27 mouse cellular contexts compared by ENCODE assay signal in the genomic region with DNA sequence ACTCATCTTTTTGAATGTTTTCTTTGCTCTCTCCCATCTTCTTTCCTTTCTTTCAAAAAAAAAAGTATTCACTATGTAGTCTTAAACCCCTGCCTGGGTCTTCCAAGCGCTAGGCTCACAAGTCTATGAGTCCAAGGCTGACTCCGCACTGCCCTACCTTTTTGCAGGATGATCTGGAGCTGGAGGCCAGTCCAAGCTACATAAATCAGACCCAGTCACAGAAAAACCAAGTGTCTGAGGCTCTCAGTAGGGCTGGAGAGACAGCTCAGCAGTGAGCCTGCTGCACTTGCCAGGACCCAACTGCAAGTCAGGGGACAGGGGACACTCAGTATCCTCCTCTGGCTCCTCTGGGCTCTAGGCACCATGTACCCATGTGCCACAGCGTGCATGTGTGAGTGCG. TPM values are rescaled to one million over a fixed set of nuclear protein-coding genes. Genes with fewer than 3 reads are reported as not detected.
A peak's percentile ranks its signal among the peaks of the same experiment; 100 is the strongest.
DNase-seq lines count a peak whose midpoint lies in the region; ATAC-seq and TF ChIP-seq lines count a peak whose summit lies in the region.
"Had no signal": no experiment of that assay in that cellular context is flagged by ENCODE, and none has a peak within 500 bp of the region (broad histone marks: within the 10 kb centered on the region; RNA-seq: fewer than 3 reads in every experiment).

No protein-coding gene starts in this region.

- no peak overlapping the region for H3K9ac ChIP-seq in lung, postnatal 0 days (replicated peaks; ENCODE audit: low read depth)
- H3K9ac ChIP-seq: embryonic facial prominence, embryonic 12.5 days; forebrain, embryonic 13.5 days; forebrain, embryonic 15.5 days; forebrain, postnatal 0 days had no signal

- peaks cover 7% of the 10 kb centered on the region for H3K4me1 ChIP-seq in lung, adult 2 months (ENCODE audit: control insufficient read depth, insufficient read depth, low read length)
- H3K4me1 ChIP-seq in lung, postnatal 0 days (ENCODE audit: insufficient read depth, low read depth, low read length) = 0 out of 2 replicates have a peak, but pooled peaks cover under 1% of the 10 kb centered on the region
- H3K4me1 ChIP-seq in embryonic facial prominence, embryonic 10.5 days = peaks cover 36% of the 10 kb centered on the region
- peaks cover 33% of the 10 kb centered on the region for H3K4me1 ChIP-seq in heart, embryonic 10.5 days

- DNase-seq in adrenal gland, adult 2 months = peak; percentile 50
- DNase-seq in adrenal gland, postnatal 25 days = no peak
- no peak for DNase-seq in lung, adult 2 months
- no peak for DNase-seq in lung, postnatal 0 days (ENCODE audit: low spot score)
- DNase-seq in embryonic facial prominence, embryonic 10.5 days (ENCODE audit: low spot score) = no peak
- no peak for DNase-seq in heart, embryonic 10.5 days (ENCODE audit: low spot score)
- DNase-seq: adrenal gland, postnatal 10 days; adrenal gland, postnatal 36 days; B cell, adult 2 months; cerebellum, adult 11-12 months; cerebellum, adult 2 months; cerebellum, adult 9-10 months; cerebellum, postnatal 14 days; cerebellum, postnatal 36 days; embryo, embryonic 11 days; forebrain, postnatal 0 days had no signal

- 0 out of 2 replicates have a peak, but pooled peaks have one; percentile 11 for TF ChIP-seq POLR2A in lung, adult 2 months (IDR thresholded peaks at IDR 0.05; ENCODE audit: borderline replicate concordance, extremely low read depth, low read depth, low read length)

- no peaks in the 10 kb centered on the region for H3K9me3 ChIP-seq in lung, postnatal 0 days (ENCODE audit: low read length)
- H3K9me3 ChIP-seq in embryonic facial prominence, embryonic 10.5 days = no peaks in the 10 kb centered on the region
- no peaks in the 10 kb centered on the region for H3K9me3 ChIP-seq in heart, embryonic 10.5 days
- H3K9me3 ChIP-seq: embryonic facial prominence, embryonic 12.5 days; forebrain, embryonic 13.5 days; forebrain, embryonic 15.5 days; G1E had no signal

- H3K4me2 ChIP-seq in lung, postnatal 0 days (replicated peaks; ENCODE audit: low read depth, low read length) = no peak overlapping the region
- H3K4me2 ChIP-seq: embryonic facial prominence, embryonic 12.5 days; forebrain, embryonic 13.5 days; forebrain, embryonic 15.5 days had no signal

- TF ChIP-seq EP300 in lung, postnatal 0 days (IDR thresholded peaks at IDR 0.05) = no peak

- no peak overlapping the region for H3K27ac ChIP-seq in lung, postnatal 0 days (ENCODE audit: low read length)
- H3K27ac ChIP-seq in embryonic facial prominence, embryonic 10.5 days (replicated peaks) = 0 out of 2 replicates have a peak overlapping the region, but pooled peaks have one; percentile 7
- no peak overlapping the region; the same call in 1 of the 2 replicates for H3K27ac ChIP-seq in heart, embryonic 10.5 days
- H3K27ac ChIP-seq: embryonic facial prominence, embryonic 12.5 days; forebrain, embryonic 13.5 days; forebrain, embryonic 15.5 days had no signal

- H3K36me3 ChIP-seq in lung, postnatal 0 days (ENCODE audit: insufficient read depth, low read length) = no peaks in the 10 kb centered on the region
- no peaks in the 10 kb centered on the region for H3K36me3 ChIP-seq in embryonic facial prominence, embryonic 10.5 days (replicated peaks)
- H3K36me3 ChIP-seq in heart, embryonic 10.5 days = 0 out of 2 replicates have a peak, but pooled peaks cover 13% of the 10 kb centered on the region
- H3K36me3 ChIP-seq: embryonic facial prominence, embryonic 12.5 days; forebrain, embryonic 15.5 days; G1E had no signal

- no peak for TF ChIP-seq CTCF in lung, adult 2 months (IDR thresholded peaks at IDR 0.05; ENCODE audit: insufficient read depth, low read length)
- TF ChIP-seq CTCF in lung, postnatal 0 days (IDR thresholded peaks at IDR 0.05) = no peak

- no peak for ATAC-seq in lung, postnatal 0 days
- ATAC-seq: activated CD4-positive, CD25-positive, alpha-beta regulatory T cell, adult 4 months; CD4-positive, CD25-positive, alpha-beta regulatory T cell, adult 4 months; forebrain, embryonic 13.5 days; forebrain, embryonic 15.5 days; forebrain, postnatal 0 days; Patski had no signal

- 91% methylated on average over 4 of the region's 4 CpGs for WGBS in lung, adult 2 months
- 89% methylated on average over 4 of the region's 4 CpGs for WGBS in lung, postnatal 0 days
- 89% methylated on average over 4 of the region's 4 CpGs for WGBS in embryonic facial prominence, embryonic 10.5 days
- 82% methylated on average over 4 of the region's 4 CpGs for WGBS in heart, embryonic 10.5 days

- H3K27me3 ChIP-seq in lung, postnatal 0 days (replicated peaks; ENCODE audit: insufficient read depth, low read length) = peaks cover 11% of the 10 kb centered on the region
- peaks cover 45% of the 10 kb centered on the region for H3K27me3 ChIP-seq in embryonic facial prominence, embryonic 10.5 days (replicated peaks; ENCODE audit: low read depth, poor library complexity, severe bottlenecking)
- peaks cover 42% of the 10 kb centered on the region for H3K27me3 ChIP-seq in heart, embryonic 10.5 days (ENCODE audit: insufficient read depth, poor library complexity, severe bottlenecking)

- no peak overlapping the region for H3K4me3 ChIP-seq in lung, adult 2 months (replicated peaks; ENCODE audit: extremely low read depth, low read depth, low read length)
- H3K4me3 ChIP-seq in lung, postnatal 0 days (ENCODE audit: low read depth, low read length) = no peak overlapping the region
- H3K4me3 ChIP-seq in embryonic facial prominence, embryonic 10.5 days = no peak overlapping the region
- no peak overlapping the region for H3K4me3 ChIP-seq in heart, embryonic 10.5 days
- H3K4me3 ChIP-seq: embryonic facial prominence, embryonic 12.5 days; forebrain, embryonic 13.5 days; forebrain, embryonic 15.5 days had no signal

RNA-seq across cellular contexts. Expression of gene Plvap, which starts 7.2 kb away (rescaled TPM):
- total RNA-seq in adrenal gland, adult 2 months (2021) = 100 to 1,000 TPM; 198 to 219 TPM
- polyA plus RNA-seq in adrenal gland, adult 2 months (2012; rRNA removed) = 559 and 580 TPM in 2 replicates
- 167 and 192 TPM in 2 replicates for total RNA-seq in adrenal gland, postnatal 25 days (2021)
- 1,109 and 1,564 TPM in 2 replicates for polyA plus RNA-seq in lung, adult 2 months (2012; rRNA removed)
- polyA plus RNA-seq in lung, postnatal 0 days (2015; fragmentation: Nextera tagmentation; extraction: Ambion mirVana) = 246 and 265 TPM in 2 replicates
- polyA plus RNA-seq in embryonic facial prominence, embryonic 10.5 days (2016; fragmentation: Nextera tagmentation; extraction: Ambion mirVana) = 58.0 and 59.2 TPM in 2 replicates
- 174 and 198 TPM in 2 replicates for polyA plus RNA-seq in heart, embryonic 10.5 days (2016; fragmentation: Nextera tagmentation; extraction: Ambion mirVana)
- polyA plus RNA-seq: activated CD4-positive, CD25-positive, alpha-beta regulatory T cell, adult 4 months; CD4-positive, CD25-positive, alpha-beta regulatory T cell, adult 4 months had no signal

RNA-seq across cellular contexts. Expression of gene Gtpbp3, which starts 16.4 kb away (rescaled TPM):
- 10 to 100 TPM; 15.6 to 26.7 TPM for total RNA-seq in adrenal gland, adult 2 months (2021)
- 58.3 and 77.4 TPM in 2 replicates for polyA plus RNA-seq in adrenal gland, adult 2 months (2012; rRNA removed)
- total RNA-seq in adrenal gland, postnatal 25 days (2021) = 26.5 and 28.7 TPM in 2 replicates
- 26.0 and 30.4 TPM in 2 replicates for polyA plus RNA-seq in lung, adult 2 months (2012; rRNA removed)
- polyA plus RNA-seq in lung, postnatal 0 days (2015; fragmentation: Nextera tagmentation; extraction: Ambion mirVana) = 10.6 and 11.6 TPM in 2 replicates
- polyA plus RNA-seq in embryonic facial prominence, embryonic 10.5 days (2016; fragmentation: Nextera tagmentation; extraction: Ambion mirVana) = 24.5 and 25.3 TPM in 2 replicates
- polyA plus RNA-seq in heart, embryonic 10.5 days (2016; fragmentation: Nextera tagmentation; extraction: Ambion mirVana) = 13.2 and 14.7 TPM in 2 replicates

RNA-seq across cellular contexts. Expression of gene Ano8, which starts 18.6 kb away (rescaled TPM):
- 10 to 100 TPM in 1 of 2 experiments, 1 to 10 TPM in 1; 9.9 to 16.4 TPM for total RNA-seq in adrenal gland, adult 2 months (2021)
- 44.9 and 54.6 TPM in 2 replicates for polyA plus RNA-seq in adrenal gland, adult 2 months (2012; rRNA removed)
- total RNA-seq in adrenal gland, postnatal 25 days (2021) = 17.3 and 23.3 TPM in 2 replicates
- polyA plus RNA-seq in lung, adult 2 months (2012; rRNA removed) = 25.5 and 30.6 TPM in 2 replicates
- 1.1 and 1.2 TPM in 2 replicates for polyA plus RNA-seq in lung, postnatal 0 days (2015; fragmentation: Nextera tagmentation; extraction: Ambion mirVana)
- 2.4 and 3.2 TPM in 2 replicates for polyA plus RNA-seq in embryonic facial prominence, embryonic 10.5 days (2016; fragmentation: Nextera tagmentation; extraction: Ambion mirVana)
- polyA plus RNA-seq in heart, embryonic 10.5 days (2016; fragmentation: Nextera tagmentation; extraction: Ambion mirVana) = 0.73 and 2.7 TPM in 2 replicates

RNA-seq across cellular contexts. Expression of gene Ccdc194, which starts 21.2 kb away (rescaled TPM):
- total RNA-seq in adrenal gland, adult 2 months (2021) = not detected
- not detected in 2 replicates for polyA plus RNA-seq in adrenal gland, adult 2 months (2012; rRNA removed)
- not detected in 2 replicates for total RNA-seq in adrenal gland, postnatal 25 days (2021)
- polyA plus RNA-seq in lung, adult 2 months (2012; rRNA removed) = 0.42 and 0.49 TPM in 2 replicates
- polyA plus RNA-seq in lung, postnatal 0 days (2015; fragmentation: Nextera tagmentation; extraction: Ambion mirVana) = 0.07 and 0.08 TPM in 2 replicates
- 0.12 and 0.26 TPM in 2 replicates for polyA plus RNA-seq in embryonic facial prominence, embryonic 10.5 days (2016; fragmentation: Nextera tagmentation; extraction: Ambion mirVana)
- polyA plus RNA-seq in heart, embryonic 10.5 days (2016; fragmentation: Nextera tagmentation; extraction: Ambion mirVana) = 0.99 and 1.3 TPM in 2 replicates
- total RNA-seq: adrenal gland, adult 18-20 months; adrenal gland, postnatal 36 days; CH12.LX; common myeloid progenitor, adult 5-6 weeks had no signal
- polyA plus RNA-seq: activated CD4-positive, CD25-positive, alpha-beta regulatory T cell, adult 4 months; CD4-positive, CD25-positive, alpha-beta regulatory T cell, adult 4 months; forebrain, embryonic 11.5 days; G1E had no signal

RNA-seq across cellular contexts. Expression of gene Bst2, which starts 32.9 kb away (rescaled TPM):
- total RNA-seq in adrenal gland, adult 2 months (2021) = 10 to 100 TPM; 63.1 to 98.6 TPM
- 457 and 528 TPM in 2 replicates for polyA plus RNA-seq in adrenal gland, adult 2 months (2012; rRNA removed)
- total RNA-seq in adrenal gland, postnatal 25 days (2021) = 66.0 and 70.2 TPM in 2 replicates
- polyA plus RNA-seq in lung, adult 2 months (2012; rRNA removed) = 437 and 505 TPM in 2 replicates
- polyA plus RNA-seq in lung, postnatal 0 days (2015; fragmentation: Nextera tagmentation; extraction: Ambion mirVana) = 86.2 and 99.8 TPM in 2 replicates
- 5.8 and 7.2 TPM in 2 replicates for polyA plus RNA-seq in embryonic facial prominence, embryonic 10.5 days (2016; fragmentation: Nextera tagmentation; extraction: Ambion mirVana)
- 16.8 and 20.7 TPM in 2 replicates for polyA plus RNA-seq in heart, embryonic 10.5 days (2016; fragmentation: Nextera tagmentation; extraction: Ambion mirVana)
